Mouse (Mus musculus): ENCODE results near the gene Agrn.

Gene Agrn

GRCm38 (mm10) chr4:156136285-156137100 lies 60.8 kb downstream of the Agrn start:
- no peak for DNase-seq

- no peak for DNase-seq
Measured at GRCm38 (mm10) chr4:156135801-156136200, 61.5 kb downstream of the Agrn start.

DNA sequence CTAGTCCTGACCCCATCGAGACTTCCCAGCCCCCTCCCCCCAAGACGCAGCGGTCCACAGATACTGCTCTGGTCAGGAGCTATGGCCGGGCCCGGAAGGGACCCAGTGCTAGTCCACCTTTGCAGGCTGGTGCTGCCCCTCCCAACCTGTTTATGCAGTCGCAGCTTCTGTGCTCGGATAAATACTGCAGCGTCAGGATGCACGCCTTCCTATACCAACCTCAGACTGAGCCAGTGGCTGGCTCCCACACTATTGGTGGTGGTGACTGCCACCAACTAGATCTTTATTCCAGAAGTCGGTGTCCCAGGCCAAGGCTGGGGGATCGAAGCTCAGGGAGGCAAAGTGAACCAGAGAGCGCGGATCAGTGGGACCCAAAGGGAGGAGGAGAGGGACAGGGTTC lies 62.2 kb downstream of the Agrn start:
- DNase-seq = no peak

- no peak for DNase-seq
Measured at GRCm38 (mm10) chr4:156133943-156134605, 63.2 kb downstream of the Agrn start.

- no peak for DNase-seq
Measured at GRCm38 (mm10) chr4:156133334-156133733, 64.0 kb downstream of the Agrn start.

- DNase-seq = no peak
Measured at GRCm38 (mm10) chr4:156130940-156131339, 66.3 kb downstream of the Agrn start.

DNA sequence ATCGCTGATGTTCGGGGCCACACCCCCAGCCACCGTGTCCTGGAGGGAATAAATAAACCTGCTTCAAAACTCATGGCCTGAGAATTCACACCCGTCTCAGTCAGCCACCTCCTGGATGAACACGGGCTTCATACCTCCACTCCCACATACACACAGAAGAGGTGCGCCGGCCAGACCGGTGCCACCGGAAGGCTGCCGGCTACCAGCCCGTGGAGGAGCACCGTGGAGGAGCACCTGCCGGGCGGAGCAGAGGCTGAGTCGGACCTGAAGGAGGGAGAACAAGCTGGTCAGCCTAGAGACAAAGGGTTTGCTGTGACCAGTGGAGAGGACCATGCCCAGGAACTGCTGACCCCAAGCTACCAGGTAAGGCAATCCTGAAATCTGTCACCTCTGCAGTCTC lies 66.9 kb downstream of the Agrn start, which contains the start of gene Rnf223:
Gene Rnf223 (plus strand): TSS at position 78 of the 400 bp plus-strand sequence.
- no peak for DNase-seq

DNA sequence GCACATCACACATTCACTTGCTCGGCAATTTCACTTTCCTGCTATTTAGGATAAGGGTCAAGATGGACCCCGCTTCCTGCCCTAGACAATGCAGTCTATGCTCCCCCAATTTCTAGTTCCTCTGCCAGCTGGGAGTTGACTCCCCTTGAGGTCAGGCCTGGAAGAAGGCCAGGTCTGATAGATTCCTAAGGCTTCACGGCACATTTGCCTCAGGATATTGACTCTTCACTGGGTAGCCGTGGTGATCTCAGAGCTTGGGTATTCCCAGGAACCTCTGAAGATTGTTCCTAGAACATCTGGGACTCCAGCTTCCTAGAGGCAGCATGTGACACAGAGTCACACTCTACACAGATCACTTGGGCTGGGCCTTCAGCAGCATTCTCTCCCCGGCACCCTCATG lies 68.5 kb downstream of the Agrn start:
- no peak for DNase-seq

DNA sequence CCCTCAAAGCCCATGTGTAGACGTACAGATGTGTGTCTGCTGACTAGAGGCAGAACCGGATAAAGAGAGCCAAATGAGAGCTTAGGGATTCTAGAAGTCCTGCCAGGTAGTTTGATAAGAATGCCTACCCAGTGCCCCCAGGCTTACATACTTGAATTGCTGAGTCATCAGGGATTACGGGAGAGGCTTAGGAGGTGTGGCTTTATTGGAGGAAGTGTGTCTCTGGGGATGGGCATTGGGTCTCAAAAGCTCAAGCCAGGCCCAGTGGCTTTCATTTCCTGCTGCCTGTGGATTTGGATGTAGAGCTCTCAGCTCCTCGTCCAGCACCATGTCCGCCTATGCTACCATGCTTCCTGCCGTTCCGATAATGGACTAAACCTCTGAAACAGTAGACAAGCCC lies 70.4 kb downstream of the Agrn start:
- DNase-seq = no peak

DNA sequence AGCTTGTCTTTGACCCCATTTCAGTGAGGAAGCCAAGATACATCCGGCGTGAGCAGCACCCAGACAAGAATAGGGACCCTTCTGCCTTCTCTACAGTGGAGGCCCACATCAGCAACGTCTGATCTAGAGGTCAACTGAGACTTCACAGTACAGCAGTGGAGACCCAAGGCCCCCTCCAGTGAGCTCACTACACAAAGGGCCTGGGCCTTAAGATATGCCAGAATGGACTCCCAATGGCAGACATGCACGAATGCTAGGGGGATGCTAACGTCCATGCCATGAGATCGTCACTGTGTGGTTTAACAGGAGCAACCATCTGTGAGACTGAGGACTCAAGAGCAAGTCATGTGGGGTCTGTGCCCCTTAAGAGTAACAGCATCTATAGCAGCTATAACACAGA lies 71.9 kb downstream of the Agrn start:
- no peak for DNase-seq

- DNase-seq = no peak
Measured at GRCm38 (mm10) chr4:156124077-156124476, 73.2 kb downstream of the Agrn start.

All from liver (tissue).